Mouse (Mus musculus) midbrain, embryonic 10.5 days (tissue): ENCODE data around the gene Gpn1. TPM values are rescaled to one million over a fixed set of nuclear protein-coding genes. Genes with fewer than 3 reads are reported as not detected.
"Not testable (repeated sequence)": the region's sequence is repeated elsewhere in the genome, so short reads cannot be mapped to it uniquely, and the experiment has no call there.

ENCODE experiments used
- DNase-seq: peaks from one replicate; pipeline ENCODE4 v3.0.0-alpha.2; 2017; ENCODE audit warnings: low spot score
- H3K27ac ChIP-seq: fragments of 300-500 bp; sonication (generic); replicated peaks from 2 replicates; pipeline ENCODE4 v1.5.1; 2016; ENCODE audit warnings: mild to moderate bottlenecking
- H3K27me3 ChIP-seq: fragments of 300-500 bp; sonication (generic); 2 replicates; pipeline ENCODE4 v1.6.1; 2016; ENCODE audit warnings: low read depth, mild to moderate bottlenecking; ENCODE audit not compliant: poor library complexity, severe bottlenecking
- H3K36me3 ChIP-seq: fragments of 300-500 bp; sonication (generic); 2 replicates; pipeline ENCODE4 v1.6.1; 2016; ENCODE audit warnings: mild to moderate bottlenecking, moderate library complexity
- H3K4me1 ChIP-seq: fragments of 300-500 bp; sonication (generic); 2 replicates; pipeline ENCODE4 v1.6.1; 2016
- H3K4me3 ChIP-seq: fragments of 300-500 bp; sonication (generic); 2 replicates; pipeline ENCODE4 v1.5.1; 2016; ENCODE audit warnings: mild to moderate bottlenecking, moderate library complexity
- H3K9me3 ChIP-seq: fragments of 300-500 bp; sonication (generic); replicated peaks from 2 replicates; pipeline ENCODE4 v1.6.1; 2016; ENCODE audit warnings: mild to moderate bottlenecking
- WGBS: fragments of 180-500 bp; shearing (Covaris S2); methylation state at CpG from one replicate; pipeline ENCODE4 v1.1.7; 2016; 5-methylcytosine and 5-hydroxymethylcytosine counted together
- polyA plus RNA-seq: library from polyadenylated mRNA; unstranded; fragments of >200 nt; fragmentation: Nextera tagmentation; extraction: Ambion mirVana; gene quantifications from 2 replicates; pipeline ENCODE4 v1.2.1, GENCODE M21; 2016

The Gpn1 gene
- polyA plus RNA-seq, 1 experiment from 2014 or later, result 97.2 TPM

- Histone ChIP-seq H3K36me3 (peaks cover 12% of the 10 kb centered on the region), H3K27me3 (no peaks in the 10 kb centered on the region), H3K4me1 (peaks cover 18% of the 10 kb centered on the region), H3K9me3 (no peaks in the 10 kb centered on the region), H3K27ac (no peak overlapping the region), H3K4me3 (no peak overlapping the region)
- no peak for DNase-seq
- 39% methylated on average over 1 of the region's 1 CpGs for WGBS
Observed at GRCm38 (mm10) chr5:31492031-31492430, 2.5 kb upstream of the Gpn1 start.

GRCm38 (mm10) chr5:31504843-31505242, 10.3 kb downstream of the Gpn1 start:
- peaks cover 99% of the 10 kb centered on the region for H3K36me3 ChIP-seq
- H3K9me3 ChIP-seq, result no peaks in the 10 kb centered on the region
- H3K27me3 ChIP-seq, result no peaks in the 10 kb centered on the region
- no peak overlapping the region for H3K27ac ChIP-seq
- H3K4me3 ChIP-seq, result no peak overlapping the region
- DNase-seq, result no peak
- no peaks in the 10 kb centered on the region for H3K4me1 ChIP-seq
- WGBS, result 95% methylated on average over 10 of the region's 10 CpGs

- WGBS, result 88% methylated on average over 1 of the region's 1 CpGs
- DNase-seq, result no peak
- H3K36me3 ChIP-seq, result peaks cover 99% of the 10 kb centered on the region
- no peak overlapping the region for H3K27ac ChIP-seq
- no peaks in the 10 kb centered on the region for H3K27me3 ChIP-seq
- H3K4me1 ChIP-seq, result no peaks in the 10 kb centered on the region
- no peaks in the 10 kb centered on the region for H3K9me3 ChIP-seq
- H3K4me3 ChIP-seq, result no peak overlapping the region
Observed at GRCm38 (mm10) chr5:31512481-31512880, 17.9 kb downstream of the Gpn1 start.

- WGBS, result 94% methylated on average over 6 of the region's 6 CpGs
- Histone ChIP-seq H3K27ac (no peak overlapping the region), H3K4me3 (no peak overlapping the region), H3K9me3 (no peaks in the 10 kb centered on the region), H3K27me3 (no peaks in the 10 kb centered on the region), H3K36me3 (peaks cover 72% of the 10 kb centered on the region), H3K4me1 (peaks cover 2% of the 10 kb centered on the region)
- no peak for DNase-seq
Observed at GRCm38 (mm10) chr5:31520556-31520955, 26.0 kb downstream of the Gpn1 start.

GRCm38 (mm10) chr5:31526354-31527116, 32.0 kb downstream of the Gpn1 start, which contains the start of gene Slc4a1ap:
Gene Slc4a1ap (plus strand): TSS chr5:31526995.
- Histone ChIP-seq H3K27me3 (no peaks in the 10 kb centered on the region), H3K4me3 (peak within 1 kb of the TSS; percentile 77), H3K9me3 (no peaks in the 10 kb centered on the region), H3K4me1 (peaks cover 24% of the 10 kb centered on the region), H3K27ac (peak within 1 kb of the TSS; percentile 95), H3K36me3 (peaks cover 47% of the 10 kb centered on the region)
- DNase-seq, result peak; percentile 78
- under 1% methylated on average over 28 of the region's 28 CpGs for WGBS

- H3K4me3 ChIP-seq, result peak overlapping the region; percentile 77
- 5% methylated on average over 40 of the region's 40 CpGs for WGBS
- peak overlapping the region; percentile 95 for H3K27ac ChIP-seq
- peaks cover 24% of the 10 kb centered on the region for H3K4me1 ChIP-seq
- H3K27me3 ChIP-seq, result no peaks in the 10 kb centered on the region
- DNase-seq, result no peak
- H3K9me3 ChIP-seq, result no peaks in the 10 kb centered on the region
- peaks cover 47% of the 10 kb centered on the region for H3K36me3 ChIP-seq
Observed at GRCm38 (mm10) chr5:31527117-31527680, 32.7 kb downstream of the Gpn1 start.

GRCm38 (mm10) chr5:31527707-31528106, 33.2 kb downstream of the Gpn1 start, which contains the start of gene Supt7l:
Gene Supt7l (minus strand): TSS chr5:31527807.
- Histone ChIP-seq H3K4me3 (peak within 1 kb of the TSS; percentile 77), H3K36me3 (peaks cover 47% of the 10 kb centered on the region), H3K27ac (peak within 1 kb of the TSS; percentile 95), H3K4me1 (peaks cover 24% of the 10 kb centered on the region)
- H3K27me3 ChIP-seq, DNase-seq, H3K9me3 ChIP-seq: not testable (repeated sequence)
- WGBS, result 83% methylated on average over 11 of the region's 11 CpGs

GRCm38 (mm10) chr5:31528560-31528959, 34.0 kb downstream of the Gpn1 start:
- 66% methylated on average over 2 of the region's 2 CpGs for WGBS
- DNase-seq, result no peak
- no peaks in the 10 kb centered on the region for H3K9me3 ChIP-seq
- peaks cover 51% of the 10 kb centered on the region for H3K36me3 ChIP-seq
- H3K4me3 ChIP-seq, result peak overlapping the region; percentile 77; the same call in 1 of the 2 replicates
- peaks cover 24% of the 10 kb centered on the region for H3K4me1 ChIP-seq
- H3K27ac ChIP-seq, result no peak overlapping the region
- no peaks in the 10 kb centered on the region for H3K27me3 ChIP-seq

- Histone ChIP-seq H3K9me3 (no peaks in the 10 kb centered on the region), H3K36me3 (peaks cover 95% of the 10 kb centered on the region), H3K4me1 (no peaks in the 10 kb centered on the region), H3K4me3 (no peak overlapping the region), H3K27ac (no peak overlapping the region), H3K27me3 (no peaks in the 10 kb centered on the region)
- 88% methylated on average over 2 of the region's 2 CpGs for WGBS
- no peak for DNase-seq
Observed at GRCm38 (mm10) chr5:31535228-31535627, 40.7 kb downstream of the Gpn1 start.

GRCm38 (mm10) chr5:31559401-31559800, 64.9 kb downstream of the Gpn1 start:
- no peaks in the 10 kb centered on the region for H3K9me3 ChIP-seq
- no peak overlapping the region for H3K4me3 ChIP-seq
- peaks cover 69% of the 10 kb centered on the region for H3K36me3 ChIP-seq
- DNase-seq, result no peak
- no peaks in the 10 kb centered on the region; the same call in 1 of the 2 replicates for H3K4me1 ChIP-seq
- WGBS, result 48% methylated on average over 1 of the region's 1 CpGs
- no peaks in the 10 kb centered on the region for H3K27me3 ChIP-seq
- no peak overlapping the region for H3K27ac ChIP-seq

- WGBS, result 97% methylated on average over 2 of the region's 2 CpGs
- H3K9me3 ChIP-seq, result no peaks in the 10 kb centered on the region
- no peak overlapping the region for H3K4me3 ChIP-seq
- no peak for DNase-seq
- H3K4me1 ChIP-seq, result no peaks in the 10 kb centered on the region; the same call in 1 of the 2 replicates
- no peaks in the 10 kb centered on the region for H3K27me3 ChIP-seq
- no peak overlapping the region for H3K27ac ChIP-seq
- peaks cover 59% of the 10 kb centered on the region for H3K36me3 ChIP-seq
Observed at GRCm38 (mm10) chr5:31560352-31560751, 65.8 kb downstream of the Gpn1 start.

GRCm38 (mm10) chr5:31562036-31562666, 67.6 kb downstream of the Gpn1 start:
- Histone ChIP-seq H3K36me3 (peaks cover 41% of the 10 kb centered on the region), H3K27me3 (no peaks in the 10 kb centered on the region), H3K27ac (no peak overlapping the region), H3K4me1 (no peaks in the 10 kb centered on the region; the same call in 1 of the 2 replicates), H3K9me3 (no peaks in the 10 kb centered on the region), H3K4me3 (no peak overlapping the region)
- no peak for DNase-seq
- WGBS, result 91% methylated on average over 7 of the region's 7 CpGs
